Mouse (Mus musculus) kidney, adult 8-10 months (tissue): Measurements from ENCODE around the gene Adgrl3.
"Not testable (repeated sequence)": the region's sequence is repeated elsewhere in the genome, so short reads cannot be mapped to it uniquely, and the experiment has no call there.

Source experiments
- DNase-seq, 2 experiments: peaks; one replicate each; pipeline ENCODE4 v3.0.0; 2022

The Adgrl3 gene

GRCm38 (mm10) chr5:81436375-81436774 lies 416.4 kb downstream of the Adgrl3 start:
- DNase-seq, result no peak

- DNase-seq, result no peak
Observed at GRCm38 (mm10) chr5:81442150-81442549, 422.2 kb downstream of the Adgrl3 start.

- DNase-seq, result no peak
Observed at GRCm38 (mm10) chr5:81465971-81466370, 446.0 kb downstream of the Adgrl3 start.

GRCm38 (mm10) chr5:81474681-81475080 lies 454.7 kb downstream of the Adgrl3 start:
- no peak for DNase-seq

- no peak for DNase-seq
Observed at GRCm38 (mm10) chr5:81475406-81475805, 455.5 kb downstream of the Adgrl3 start.

GRCm38 (mm10) chr5:81475971-81476606 lies 456.2 kb downstream of the Adgrl3 start:
- no peak for DNase-seq

- no peak for DNase-seq
Observed at GRCm38 (mm10) chr5:81480911-81481310, 461.0 kb downstream of the Adgrl3 start.

GRCm38 (mm10) chr5:81483890-81484289 lies 464.0 kb downstream of the Adgrl3 start:
- DNase-seq, result no peak

GRCm38 (mm10) chr5:81501076-81501475 lies 481.1 kb downstream of the Adgrl3 start:
- DNase-seq, result no peak

- DNase-seq, result no peak
Observed at GRCm38 (mm10) chr5:81518720-81519496, 499.0 kb downstream of the Adgrl3 start.

- DNase-seq, result peak; percentile 18 to 41
Observed at GRCm38 (mm10) chr5:81519497-81520382, 499.8 kb downstream of the Adgrl3 start.

GRCm38 (mm10) chr5:81522760-81523159 lies 502.8 kb downstream of the Adgrl3 start:
- DNase-seq, result no peak

- DNase-seq, result no peak
Observed at GRCm38 (mm10) chr5:81524532-81524961, 504.6 kb downstream of the Adgrl3 start.

GRCm38 (mm10) chr5:81525326-81525725 lies 505.4 kb downstream of the Adgrl3 start:
- no peak for DNase-seq

GRCm38 (mm10) chr5:81531639-81532038 lies 511.7 kb downstream of the Adgrl3 start:
- no peak for DNase-seq

GRCm38 (mm10) chr5:81550211-81550610 lies 530.3 kb downstream of the Adgrl3 start:
- no peak for DNase-seq

GRCm38 (mm10) chr5:81555149-81555548 lies 535.2 kb downstream of the Adgrl3 start:
- DNase-seq, result not testable (repeated sequence)

GRCm38 (mm10) chr5:81556008-81556407 lies 536.1 kb downstream of the Adgrl3 start:
- no peak for DNase-seq

GRCm38 (mm10) chr5:81558965-81559364 lies 539.0 kb downstream of the Adgrl3 start:
- no peak for DNase-seq

- no peak for DNase-seq
Observed at GRCm38 (mm10) chr5:81564294-81564693, 544.4 kb downstream of the Adgrl3 start.

- DNase-seq, result peak; percentile 7
Observed at GRCm38 (mm10) chr5:81566577-81566976, 546.6 kb downstream of the Adgrl3 start.

GRCm38 (mm10) chr5:81568743-81569142 lies 548.8 kb downstream of the Adgrl3 start:
- DNase-seq, result peak; percentile 48 to 50

- no peak for DNase-seq
Observed at GRCm38 (mm10) chr5:81582886-81583285, 562.9 kb downstream of the Adgrl3 start.
